Comparison of ENCODE assay signal across 30 mouse cellular contexts in the genomic region with DNA sequence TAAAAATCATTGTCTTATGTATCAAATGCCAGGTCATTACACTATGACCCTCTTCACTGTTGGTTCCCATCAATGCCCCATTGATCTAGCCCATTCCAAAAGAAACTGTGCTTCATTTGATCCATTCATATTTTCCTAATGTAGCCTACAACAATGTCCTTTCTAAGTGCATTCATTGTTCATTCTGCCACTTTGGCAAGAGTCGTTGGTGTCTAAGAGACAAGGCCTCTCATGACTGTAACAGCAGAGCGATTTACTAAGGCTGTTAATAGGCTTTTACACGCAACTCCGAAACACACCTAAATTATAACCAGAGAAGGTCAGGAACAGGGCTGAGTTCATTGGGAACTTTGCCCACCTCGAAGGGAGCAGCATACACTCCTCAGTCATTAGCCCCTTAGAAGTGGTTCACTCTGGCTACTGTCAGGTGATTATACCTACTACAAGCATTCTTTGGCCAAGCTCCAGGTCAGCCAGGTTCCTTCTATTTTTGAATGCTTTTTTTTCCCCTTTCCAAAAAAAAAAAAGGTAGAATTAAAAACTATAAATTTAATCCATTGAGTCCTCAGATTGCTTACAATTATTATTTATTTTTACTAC. TPM values are rescaled to one million over a fixed set of nuclear protein-coding genes. Genes with fewer than 3 reads are reported as not detected.
DNase-seq lines count a peak whose midpoint lies in the region; ATAC-seq and TF ChIP-seq lines count a peak whose summit lies in the region.
"Had no signal": no experiment of that assay in that cellular context is flagged by ENCODE, and none has a peak within 500 bp of the region (broad histone marks: within the 10 kb centered on the region; RNA-seq: fewer than 3 reads in every experiment).

No protein-coding gene starts in this region.

- no peak for ATAC-seq in kidney, embryonic 14.5 days (ENCODE audit: low FRiP score, low TSS enrichment)
- no peak for ATAC-seq in activated CD4-positive, CD25-positive, alpha-beta regulatory T cell, adult 4 months
- ATAC-seq: CD4-positive, CD25-positive, alpha-beta regulatory T cell, adult 4 months; forebrain, embryonic 15.5 days; hindbrain, postnatal 0 days; intestine, postnatal 0 days; liver, embryonic 12.5 days; liver, postnatal 0 days; midbrain, embryonic 13.5 days had no signal

- TF ChIP-seq POLR2A in kidney, adult 2 months (IDR thresholded peaks at IDR 0.05; ENCODE audit: low read depth, low read length), result no peak

- H3K27ac ChIP-seq in kidney, adult 2 months (ENCODE audit: insufficient read depth, low read depth, low read length), result no peak overlapping the region
- H3K27ac ChIP-seq in kidney, embryonic 14.5 days (ENCODE audit: low read depth, low read length), result no peak overlapping the region
- H3K27ac ChIP-seq: embryonic facial prominence, embryonic 12.5 days; forebrain, embryonic 10.5 days; forebrain, embryonic 15.5 days; hindbrain, embryonic 12.5 days; hindbrain, postnatal 0 days; liver, embryonic 12.5 days; macrophage; midbrain, embryonic 13.5 days; neural tube, embryonic 13.5 days had no signal

- TF ChIP-seq CTCF in kidney, adult 2 months (conservative IDR thresholded peaks at IDR 0.05; ENCODE audit: insufficient read depth, insufficient read length, low read depth, low read length), result no peak

- no peaks in the 10 kb centered on the region for H3K27me3 ChIP-seq in kidney, adult 2 months (replicated peaks; ENCODE audit: control insufficient read depth, insufficient read depth, low read length)
- no peaks in the 10 kb centered on the region for H3K27me3 ChIP-seq in kidney, embryonic 14.5 days (ENCODE audit: control insufficient read depth, insufficient read depth, low read length)
- H3K27me3 ChIP-seq: embryonic facial prominence, embryonic 12.5 days; forebrain, embryonic 15.5 days; hindbrain, embryonic 12.5 days; liver, embryonic 12.5 days; midbrain, embryonic 13.5 days; neural tube, embryonic 13.5 days had no signal

- WGBS in kidney, adult 2 months, result 29% methylated on average over 5 of the region's 5 CpGs
- 83% methylated on average over 5 of the region's 5 CpGs for WGBS in kidney, embryonic 14.5 days

- no peaks in the 10 kb centered on the region for H3K36me3 ChIP-seq in kidney, adult 2 months (ENCODE audit: control insufficient read depth, insufficient read depth, low read length)
- H3K36me3 ChIP-seq in kidney, embryonic 14.5 days (ENCODE audit: control insufficient read depth, insufficient read depth, low read length), result no peaks in the 10 kb centered on the region
- H3K36me3 ChIP-seq: embryonic facial prominence, embryonic 12.5 days; forebrain, embryonic 10.5 days; forebrain, embryonic 15.5 days; hindbrain, embryonic 12.5 days; liver, embryonic 12.5 days; midbrain, embryonic 13.5 days; neural tube, embryonic 13.5 days had no signal

- no peaks in the 10 kb centered on the region for H3K9me3 ChIP-seq in kidney, embryonic 14.5 days (ENCODE audit: control insufficient read depth, low read length)
- H3K9me3 ChIP-seq: embryonic facial prominence, embryonic 12.5 days; forebrain, embryonic 10.5 days; forebrain, embryonic 15.5 days; hindbrain, embryonic 12.5 days; liver, embryonic 12.5 days; midbrain, embryonic 13.5 days; neural tube, embryonic 13.5 days had no signal

- H3K4me1 ChIP-seq in kidney, adult 2 months (ENCODE audit: control insufficient read depth, insufficient read depth, low read length), result peaks cover 5% of the 10 kb centered on the region; the same call in 1 of the 2 replicates
- no peaks in the 10 kb centered on the region for H3K4me1 ChIP-seq in kidney, embryonic 14.5 days (ENCODE audit: control insufficient read depth, insufficient read depth, low read length)
- H3K4me1 ChIP-seq: embryonic facial prominence, embryonic 12.5 days; forebrain, embryonic 15.5 days; hindbrain, embryonic 12.5 days; liver, embryonic 12.5 days; midbrain, embryonic 13.5 days; neural tube, embryonic 13.5 days had no signal

- DNase-seq in kidney, adult 2 months, result peak; percentile 74
- peak; percentile 78 for DNase-seq in brain, adult 2 months (ENCODE audit: low read depth, low spot score)
- peak; percentile 68 for DNase-seq in kidney, adult 9 months
- DNase-seq in telencephalon, adult 2 months (ENCODE audit: low read depth, low spot score), result peak; percentile 35
- no peak for DNase-seq in embryo, embryonic 9.5 days (ENCODE audit: extremely low spot score)
- DNase-seq: cerebellum, adult 11 months; cerebellum, adult 9-10 months; cerebellum, postnatal 36 days; gastrocnemius, postnatal 36 days; heart, adult 18-20 months; heart, postnatal 36 days; left cerebral cortex, postnatal 4 days; liver, postnatal 0 days; right cerebral cortex, postnatal 14 days; thymus, adult 18-20 months; thymus, postnatal 25 days had no signal

- H3K4me2 ChIP-seq in kidney, embryonic 14.5 days (replicated peaks; ENCODE audit: low read depth, low read length), result no peak overlapping the region
- H3K4me2 ChIP-seq: embryonic facial prominence, embryonic 12.5 days; forebrain, embryonic 15.5 days; heart, embryonic 11.5 days; hindbrain, embryonic 12.5 days; liver, embryonic 12.5 days; midbrain, embryonic 13.5 days; neural tube, embryonic 13.5 days had no signal

- H3K4me3 ChIP-seq in kidney, adult 2 months (ENCODE audit: insufficient read depth, low read depth, low read length), result no peak overlapping the region
- no peak overlapping the region for H3K4me3 ChIP-seq in kidney, embryonic 14.5 days (ENCODE audit: low read length)
- H3K4me3 ChIP-seq: embryonic facial prominence, embryonic 12.5 days; forebrain, embryonic 10.5 days; forebrain, embryonic 15.5 days; hindbrain, embryonic 12.5 days; liver, embryonic 12.5 days; midbrain, embryonic 13.5 days; neural tube, embryonic 13.5 days had no signal

- H3K9ac ChIP-seq in kidney, embryonic 14.5 days (ENCODE audit: low read depth, low read length), result no peak overlapping the region
- H3K9ac ChIP-seq: embryonic facial prominence, embryonic 12.5 days; forebrain, embryonic 15.5 days; hindbrain, embryonic 12.5 days; liver, embryonic 12.5 days; liver, postnatal 0 days; midbrain, embryonic 13.5 days; neural tube, embryonic 13.5 days had no signal

RNA-seq across cellular contexts. Expression of gene Tax1bp1, which starts 26.5 kb away (rescaled TPM):
- 50.1 and 63.1 TPM in 2 replicates for polyA plus RNA-seq in kidney, adult 2 months (2012; rRNA removed)
- polyA plus RNA-seq in kidney, embryonic 14.5 days (2014; fragmentation: Nextera tagmentation; extraction: Ambion mirVana), result 92.0 and 149 TPM in 2 replicates
- 100 to 1,000 TPM; 210 to 248 TPM for polyA plus RNA-seq in activated CD4-positive, CD25-positive, alpha-beta regulatory T cell, adult 4 months (2017; shearing (Covaris generic))

RNA-seq across cellular contexts. Expression of gene Hibadh, which starts 46.8 kb away (rescaled TPM):
- 254 and 334 TPM in 2 replicates for polyA plus RNA-seq in kidney, adult 2 months (2012; rRNA removed)
- polyA plus RNA-seq in kidney, embryonic 14.5 days (2014; fragmentation: Nextera tagmentation; extraction: Ambion mirVana), result 69.5 and 95.1 TPM in 2 replicates
- 10 to 100 TPM; 34.0 to 48.4 TPM for polyA plus RNA-seq in activated CD4-positive, CD25-positive, alpha-beta regulatory T cell, adult 4 months (2017; shearing (Covaris generic))
